Comparison of ENCODE assay signal across 10 mouse cellular contexts in the genomic region with DNA sequence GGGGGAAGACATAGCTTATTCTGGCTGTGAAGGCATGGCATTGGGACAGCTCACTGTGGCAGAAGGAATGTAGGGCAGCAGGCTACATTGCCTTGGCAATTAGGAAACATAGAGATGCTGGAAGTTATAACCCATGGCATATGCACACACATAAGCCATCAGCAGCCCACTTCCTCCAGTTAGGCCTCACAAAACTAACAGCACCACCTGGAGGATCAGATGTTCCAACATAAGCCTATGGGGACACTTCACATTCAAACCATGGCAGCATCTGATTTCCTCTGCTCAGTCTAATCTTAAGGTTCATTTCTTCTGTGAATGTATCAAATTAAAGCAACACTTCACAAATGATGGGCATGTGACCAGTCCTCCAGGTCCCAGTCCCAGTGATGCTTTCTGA. TPM values are rescaled to one million over a fixed set of nuclear protein-coding genes. Genes with fewer than 3 reads are reported as not detected.
DNase-seq lines count a peak whose midpoint lies in the region; ATAC-seq lines count a peak whose summit lies in the region.
"Had no signal": no experiment of that assay in that cellular context is flagged by ENCODE, and none has a peak within 500 bp of the region (broad histone marks: within the 10 kb centered on the region; RNA-seq: fewer than 3 reads in every experiment).

No protein-coding gene starts in this region.

- no peaks in the 10 kb centered on the region for H3K27me3 ChIP-seq in forebrain, embryonic 14.5 days (replicated peaks; ENCODE audit: control insufficient read depth, insufficient read depth, low read length)
- H3K27me3 ChIP-seq in forebrain, embryonic 12.5 days: no peaks in the 10 kb centered on the region

- no peak overlapping the region for H3K27ac ChIP-seq in forebrain, embryonic 14.5 days (ENCODE audit: low read depth, low read length)
- no peak overlapping the region for H3K27ac ChIP-seq in forebrain, embryonic 12.5 days

- 0 out of 2 replicates have a peak, but pooled peaks cover 3% of the 10 kb centered on the region for H3K36me3 ChIP-seq in forebrain, embryonic 14.5 days (ENCODE audit: control insufficient read depth, insufficient read depth, low read length)
- no peaks in the 10 kb centered on the region for H3K36me3 ChIP-seq in forebrain, embryonic 12.5 days (replicated peaks)

- no peak overlapping the region for H3K4me2 ChIP-seq in forebrain, embryonic 14.5 days (ENCODE audit: low read length)
- no peak overlapping the region for H3K4me2 ChIP-seq in forebrain, embryonic 12.5 days

- intact Hi-C loops in left cerebral cortex, postnatal 4 days (cut with DNase I): no loop called here

- peak; percentile 53 for DNase-seq in forebrain, embryonic 14.5 days (ENCODE audit: low spot score)
- peak; percentile 2 for DNase-seq in left cerebral cortex, postnatal 4 days
- no peak for DNase-seq in left cerebral cortex, adult 9 months (ENCODE audit: low spot score in 2 of 2)
- peak; percentile 8 for DNase-seq in MN1 (ENCODE audit: low spot score)
- DNase-seq in lung, postnatal 36 days: peak; percentile 39
- DNase-seq: adrenal gland, adult 2 months; cerebellum, adult 8-10 months; heart, adult 11 months had no signal

- H3K9ac ChIP-seq in forebrain, embryonic 14.5 days (ENCODE audit: low read length): no peak overlapping the region
- H3K9ac ChIP-seq in forebrain, embryonic 12.5 days: no peak overlapping the region

- no peak overlapping the region for H3K4me3 ChIP-seq in forebrain, embryonic 14.5 days (ENCODE audit: low read depth, low read length)
- H3K4me3 ChIP-seq in forebrain, embryonic 12.5 days (replicated peaks): no peak overlapping the region

- no peaks in the 10 kb centered on the region for H3K4me1 ChIP-seq in forebrain, embryonic 14.5 days (ENCODE audit: control insufficient read depth, insufficient read depth, low read length)
- no peaks in the 10 kb centered on the region for H3K4me1 ChIP-seq in forebrain, embryonic 12.5 days

- no peaks in the 10 kb centered on the region for H3K9me3 ChIP-seq in forebrain, embryonic 14.5 days (replicated peaks; ENCODE audit: control insufficient read depth, low read length)
- H3K9me3 ChIP-seq in forebrain, embryonic 12.5 days: no peaks in the 10 kb centered on the region

- ATAC-seq in forebrain, embryonic 14.5 days: no peak; the same call in 1 of the 2 replicates
- ATAC-seq in forebrain, embryonic 12.5 days (ENCODE audit: low FRiP score): no peak
- no peak for ATAC-seq in megakaryocyte progenitor cell, adult 5-6 weeks (replicated peaks; ENCODE audit: poor library complexity)

RNA-seq across cellular contexts. Expression of a gene that starts 47.0 kb away (rescaled TPM):
- 126 and 128 TPM in 2 replicates for polyA plus RNA-seq in forebrain, embryonic 14.5 days (2014; fragmentation: Nextera tagmentation; extraction: Ambion mirVana)
- 88.9 and 90.9 TPM in 2 replicates for polyA plus RNA-seq in forebrain, embryonic 12.5 days (2016; fragmentation: Nextera tagmentation; extraction: Ambion mirVana)
- total RNA-seq in left cerebral cortex, postnatal 4 days (2021): 100 to 1,000 TPM; 120 to 128 TPM
- 71.3 and 72.6 TPM in 2 replicates for total RNA-seq in megakaryocyte progenitor cell, adult 5-6 weeks (2015)
- total RNA-seq in megakaryocyte progenitor cell, adult 5-6 weeks (2017): 27.9 and 35.2 TPM in 2 replicates

RNA-seq across cellular contexts. Expression of a gene that starts 47.2 kb away (rescaled TPM):
- polyA plus RNA-seq in forebrain, embryonic 14.5 days (2014; fragmentation: Nextera tagmentation; extraction: Ambion mirVana): 183 and 188 TPM in 2 replicates
- polyA plus RNA-seq in forebrain, embryonic 12.5 days (2016; fragmentation: Nextera tagmentation; extraction: Ambion mirVana): 184 and 188 TPM in 2 replicates
- total RNA-seq in left cerebral cortex, postnatal 4 days (2021): 10 to 100 TPM; 67.4 to 75.1 TPM
- 182 and 193 TPM in 2 replicates for total RNA-seq in megakaryocyte progenitor cell, adult 5-6 weeks (2015)
- total RNA-seq in megakaryocyte progenitor cell, adult 5-6 weeks (2017): 111 and 115 TPM in 2 replicates

Comparison
In these comparisons a context has a peak if more than half of its experiments do, and no peak if none do; other contexts are left out.
1. DNase-seq: peak in forebrain, embryonic 14.5 days (single experiment), left cerebral cortex, postnatal 4 days (single experiment), MN1 (single experiment) and lung, postnatal 36 days (single experiment); none in left cerebral cortex, adult 9 months (0 of 2).